Mouse (Mus musculus) heart, embryonic 16.5 days (tissue): ENCODE results near the gene Abcd2. TPM values are rescaled to one million over a fixed set of nuclear protein-coding genes. Genes with fewer than 3 reads are reported as not detected.

Source experiments
- ATAC-seq: fragments of 200-750 bp; cut with Nextera tagmentation; replicated peaks from 2 replicates; pipeline ENCODE4 v1.8.0; 2017; ENCODE audit warnings: moderate number of reproducible peaks; ENCODE audit not compliant: insufficient read depth, low FRiP score; ENCODE audit errors: extremely low read depth
- H3K27ac ChIP-seq: fragments of 300-500 bp; sonication (generic); 2 replicates; pipeline ENCODE4 v1.5.1; 2014; ENCODE audit warnings: mild to moderate bottlenecking, low read length, control low read depth, moderate library complexity
- H3K27me3 ChIP-seq: fragments of 300-500 bp; sonication (generic); 2 replicates; pipeline ENCODE4 v1.6.1; 2014; ENCODE audit warnings: low read length, mixed read lengths; ENCODE audit not compliant: control insufficient read depth, insufficient read depth
- H3K36me3 ChIP-seq: fragments of 300-500 bp; sonication (generic); 2 replicates; pipeline ENCODE4 v1.6.1; 2014; ENCODE audit not compliant: control insufficient read depth, insufficient read depth
- H3K4me1 ChIP-seq: fragments of 300-500 bp; sonication (generic); 2 replicates; pipeline ENCODE4 v1.6.1; 2014; ENCODE audit warnings: low read length, mixed read lengths; ENCODE audit not compliant: control insufficient read depth, insufficient read depth
- H3K4me2 ChIP-seq: fragments of 300-500 bp; sonication (generic); 2 replicates; pipeline ENCODE4 v1.6.1; 2014; ENCODE audit warnings: low read depth, mild to moderate bottlenecking, control low read depth, low read length
- H3K4me3 ChIP-seq: fragments of 300-500 bp; sonication (generic); 2 replicates; pipeline ENCODE4 v1.5.1; 2014; ENCODE audit warnings: mild to moderate bottlenecking, control low read depth, low read length
- H3K9ac ChIP-seq: fragments of 300-500 bp; sonication (generic); 2 replicates; pipeline ENCODE4 v1.6.1; 2014; ENCODE audit warnings: low read length, control low read depth
- H3K9me3 ChIP-seq: fragments of 300-500 bp; sonication (generic); replicated peaks from 2 replicates; pipeline ENCODE4 v1.6.1; 2016; ENCODE audit warnings: low read length; ENCODE audit not compliant: control insufficient read depth
- WGBS: fragments of 180-500 bp; shearing (Covaris S2); extraction: QIAGEN DNeasy Blood & Tissue Kit; methylation state at CpG from one replicate; pipeline ENCODE4 v1.1.7; 2014; 5-methylcytosine and 5-hydroxymethylcytosine counted together
- polyA plus RNA-seq: library from polyadenylated mRNA; unstranded; fragments of >200 nt; fragmentation: Nextera tagmentation; extraction: Ambion mirVana; gene quantifications from 2 replicates; pipeline ENCODE4 v1.2.1, GENCODE M21; 2015

Gene Abcd2
- polyA plus RNA-seq, 1 experiment from 2014 or later: 0.50 TPM

- H3K9ac ChIP-seq: no peak overlapping the region
- no peak overlapping the region for H3K4me2 ChIP-seq
- no peak for ATAC-seq
- no peaks in the 10 kb centered on the region for H3K36me3 ChIP-seq
- H3K27me3 ChIP-seq: no peaks in the 10 kb centered on the region
- H3K4me1 ChIP-seq: no peaks in the 10 kb centered on the region
- H3K4me3 ChIP-seq: no peak overlapping the region
- H3K9me3 ChIP-seq: no peaks in the 10 kb centered on the region
- 80% methylated on average over 9 of the region's 9 CpGs for WGBS
- no peak overlapping the region for H3K27ac ChIP-seq
Measured at GRCm38 (mm10) chr15:91170602-91171328, 20.8 kb downstream of the Abcd2 start.

DNA sequence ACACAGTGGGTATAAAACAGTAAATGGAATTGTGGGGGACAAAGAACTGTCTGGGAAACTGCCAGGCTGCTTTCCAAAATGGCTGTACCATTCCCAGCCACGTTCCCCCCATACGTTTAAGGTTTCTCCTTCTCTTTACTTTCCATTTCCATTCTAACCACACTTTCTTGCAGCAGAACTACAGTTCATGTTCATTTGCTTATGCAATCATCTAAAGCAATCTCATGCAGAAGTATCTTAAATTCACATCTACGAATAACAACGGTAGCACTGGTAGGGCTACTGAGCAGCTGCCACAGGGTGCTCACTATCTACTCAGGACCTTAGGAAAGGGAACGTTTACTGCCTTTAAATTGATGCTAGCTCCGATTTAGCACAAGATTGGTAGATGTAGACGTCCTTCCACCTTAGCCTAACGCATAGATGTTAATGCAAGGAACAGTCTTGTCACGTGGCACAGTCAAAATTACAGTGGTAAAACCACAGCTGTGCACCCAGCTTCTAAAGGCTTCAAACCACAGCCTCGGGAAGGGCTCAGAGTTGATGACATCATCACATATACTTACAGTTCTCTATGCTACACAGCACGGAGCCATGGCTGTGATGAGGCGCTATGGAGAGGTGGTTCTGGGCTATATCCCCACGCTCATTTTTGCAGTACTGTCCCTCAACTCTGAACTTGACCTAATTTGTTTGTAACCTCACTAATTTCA is 23.6 kb downstream of the Abcd2 start:
- ATAC-seq: peak; percentile 55; the same call in 1 of the 2 replicates
- WGBS: 74% methylated on average over 13 of the region's 13 CpGs
- Histone ChIP-seq H3K27ac (no peak overlapping the region), H3K9ac (no peak overlapping the region), H3K36me3 (no peaks in the 10 kb centered on the region), H3K9me3 (no peaks in the 10 kb centered on the region), H3K4me3 (no peak overlapping the region), H3K4me1 (no peaks in the 10 kb centered on the region), H3K27me3 (no peaks in the 10 kb centered on the region), H3K4me2 (no peak overlapping the region)

DNA sequence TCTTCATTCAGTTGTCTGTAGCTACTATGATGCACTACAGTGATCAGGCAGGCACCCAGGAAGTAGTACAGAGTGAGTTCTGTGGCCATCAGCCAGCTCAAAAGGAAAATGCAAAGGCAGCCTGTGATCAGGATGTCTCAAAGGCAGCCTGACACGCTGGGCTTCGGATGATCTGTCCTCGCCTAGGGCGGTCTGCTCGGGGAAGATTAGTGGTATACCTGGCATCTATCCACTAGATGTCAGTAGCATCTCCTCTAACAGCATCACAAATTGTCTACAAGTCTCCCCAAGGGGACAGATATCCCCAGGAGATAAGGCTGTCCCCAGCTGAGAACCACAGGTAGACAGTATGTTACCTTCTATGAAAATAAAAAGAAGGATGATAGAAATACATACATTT is 26.6 kb downstream of the Abcd2 start:
- 10% methylated on average over 5 of the region's 5 CpGs for WGBS
- Histone ChIP-seq H3K4me1 (no peaks in the 10 kb centered on the region), H3K4me3 (no peak overlapping the region), H3K27ac (no peak overlapping the region), H3K9ac (no peak overlapping the region), H3K27me3 (no peaks in the 10 kb centered on the region), H3K9me3 (no peaks in the 10 kb centered on the region), H3K4me2 (no peak overlapping the region), H3K36me3 (no peaks in the 10 kb centered on the region)
- no peak for ATAC-seq

- no peaks in the 10 kb centered on the region for H3K9me3 ChIP-seq
- H3K4me2 ChIP-seq: no peak overlapping the region
- no peak for ATAC-seq
- no peaks in the 10 kb centered on the region for H3K4me1 ChIP-seq
- no peak overlapping the region for H3K9ac ChIP-seq
- no peak overlapping the region for H3K4me3 ChIP-seq
- no peaks in the 10 kb centered on the region for H3K36me3 ChIP-seq
- no peaks in the 10 kb centered on the region for H3K27me3 ChIP-seq
- no peak overlapping the region for H3K27ac ChIP-seq
- WGBS: 68% methylated on average over 2 of the region's 2 CpGs
Measured at GRCm38 (mm10) chr15:91163454-91163853, 28.1 kb downstream of the Abcd2 start.

DNA sequence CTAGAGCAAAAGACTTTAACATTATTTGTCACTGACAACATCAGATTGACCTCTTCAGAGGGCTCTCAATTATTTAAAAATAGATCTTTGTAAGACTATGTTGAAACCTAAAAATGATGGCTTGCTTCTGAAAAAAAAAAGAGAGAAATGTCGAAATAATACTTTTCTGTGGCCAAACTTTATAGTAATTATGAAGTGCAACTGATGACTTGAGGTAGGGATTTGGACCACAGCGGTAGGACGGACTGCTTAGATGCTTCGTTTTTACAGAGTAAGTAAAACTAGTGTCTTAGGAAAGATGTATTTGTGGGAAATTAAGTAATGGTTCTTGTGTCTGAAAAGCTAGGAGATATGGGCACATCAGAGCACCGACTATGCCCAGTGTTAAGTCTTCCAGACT is 30.4 kb downstream of the Abcd2 start:
- H3K9me3 ChIP-seq: no peaks in the 10 kb centered on the region
- H3K4me2 ChIP-seq: no peak overlapping the region
- H3K27ac ChIP-seq: no peak overlapping the region
- WGBS: 76% methylated on average over 5 of the region's 5 CpGs
- no peaks in the 10 kb centered on the region for H3K27me3 ChIP-seq
- H3K9ac ChIP-seq: no peak overlapping the region
- no peak overlapping the region for H3K4me3 ChIP-seq
- no peak for ATAC-seq
- no peaks in the 10 kb centered on the region for H3K4me1 ChIP-seq
- no peaks in the 10 kb centered on the region for H3K36me3 ChIP-seq

GRCm38 (mm10) chr15:91153311-91153710 is 38.3 kb downstream of the Abcd2 start:
- Histone ChIP-seq H3K36me3 (no peaks in the 10 kb centered on the region), H3K27me3 (no peaks in the 10 kb centered on the region), H3K4me1 (no peaks in the 10 kb centered on the region), H3K4me3 (no peak overlapping the region), H3K4me2 (no peak overlapping the region), H3K9me3 (no peaks in the 10 kb centered on the region), H3K9ac (no peak overlapping the region), H3K27ac (no peak overlapping the region)
- ATAC-seq: no peak
- 60% methylated on average over 3 of the region's 3 CpGs for WGBS

- H3K27ac ChIP-seq: no peak overlapping the region
- H3K4me2 ChIP-seq: no peak overlapping the region
- 47% methylated on average over 1 of the region's 1 CpGs for WGBS
- H3K4me3 ChIP-seq: no peak overlapping the region
- no peaks in the 10 kb centered on the region for H3K9me3 ChIP-seq
- ATAC-seq: no peak
- no peak overlapping the region for H3K9ac ChIP-seq
- no peaks in the 10 kb centered on the region for H3K4me1 ChIP-seq
- no peaks in the 10 kb centered on the region for H3K36me3 ChIP-seq
- no peaks in the 10 kb centered on the region for H3K27me3 ChIP-seq
Measured at GRCm38 (mm10) chr15:91152592-91152991, 39.0 kb downstream of the Abcd2 start.

DNA sequence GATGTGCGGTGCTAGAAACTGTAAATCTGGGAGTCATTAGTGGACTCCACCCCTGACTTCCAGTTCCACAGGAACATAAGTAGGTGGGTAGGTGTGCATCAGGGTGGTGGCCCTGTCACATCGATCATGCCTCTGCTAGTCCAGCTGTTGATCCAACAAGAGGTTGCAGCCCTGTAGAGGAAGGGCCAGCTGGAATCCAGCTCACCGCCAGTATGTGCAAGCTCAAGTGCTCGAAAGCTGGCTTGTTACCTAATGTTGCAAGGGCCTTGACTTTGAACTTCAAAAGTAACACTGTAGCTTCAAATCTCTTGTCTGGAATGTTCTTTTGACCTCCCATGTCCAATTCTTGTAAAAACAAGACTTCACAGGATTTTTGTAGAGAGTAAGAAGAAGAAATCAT is 67.0 kb downstream of the Abcd2 start:
- no peaks in the 10 kb centered on the region for H3K9me3 ChIP-seq
- H3K4me1 ChIP-seq: no peaks in the 10 kb centered on the region
- no peaks in the 10 kb centered on the region for H3K27me3 ChIP-seq
- no peak overlapping the region for H3K4me2 ChIP-seq
- no peak overlapping the region for H3K27ac ChIP-seq
- no peak overlapping the region for H3K4me3 ChIP-seq
- no peaks in the 10 kb centered on the region for H3K36me3 ChIP-seq
- no peak overlapping the region for H3K9ac ChIP-seq
- no peak for ATAC-seq
- WGBS: 86% methylated on average over 4 of the region's 4 CpGs

GRCm38 (mm10) chr15:91112555-91113209 is 78.9 kb downstream of the Abcd2 start:
- Histone ChIP-seq H3K27ac (no peak overlapping the region), H3K9me3 (no peaks in the 10 kb centered on the region), H3K4me1 (no peaks in the 10 kb centered on the region), H3K9ac (no peak overlapping the region), H3K4me3 (no peak overlapping the region), H3K27me3 (no peaks in the 10 kb centered on the region), H3K36me3 (no peaks in the 10 kb centered on the region), H3K4me2 (no peak overlapping the region)
- ATAC-seq: no peak
- 71% methylated on average over 7 of the region's 7 CpGs for WGBS
